Mouse (Mus musculus) c-Kit-positive CD71-positive TER-119-negative erythroid progenitor cells, embryonic 14.5 days (primary cell): Measurements from ENCODE around the gene Skil.

Experiments
- DNase-seq: peaks from one replicate; pipeline ENCODE4 v3.0.0-alpha.2; 2013; ENCODE audit warnings: low read depth

Gene Skil

GRCm38 (mm10) chr3:31094531-31095178, at the start of gene Skil:
TSS of gene Skil (plus strand) at chr3:31095058.
- peak; percentile 81 for DNase-seq

GRCm38 (mm10) chr3:31047263-31047662, 47.6 kb upstream of the Skil start:
- DNase-seq: no peak

- no peak for DNase-seq
These were observed 45.8 kb upstream of the Skil start for GRCm38 (mm10) chr3:31049087-31049486.

- no peak for DNase-seq
These were observed 44.5 kb upstream of the Skil start for GRCm38 (mm10) chr3:31050375-31050774.

- DNase-seq: no peak
These were observed 43.1 kb upstream of the Skil start for GRCm38 (mm10) chr3:31051730-31052129.

GRCm38 (mm10) chr3:31053191-31053590, 41.7 kb upstream of the Skil start:
- DNase-seq: no peak

GRCm38 (mm10) chr3:31054888-31055287, 40.0 kb upstream of the Skil start:
- no peak for DNase-seq

GRCm38 (mm10) chr3:31056047-31056650, 38.7 kb upstream of the Skil start:
- DNase-seq: no peak

GRCm38 (mm10) chr3:31056651-31057627, 37.9 kb upstream of the Skil start:
- DNase-seq: peak; percentile 79

GRCm38 (mm10) chr3:31060745-31061102, 34.1 kb upstream of the Skil start:
- DNase-seq: no peak

GRCm38 (mm10) chr3:31061103-31061785, 33.6 kb upstream of the Skil start:
- no peak for DNase-seq

GRCm38 (mm10) chr3:31061786-31062120, 33.1 kb upstream of the Skil start:
- no peak for DNase-seq

- DNase-seq: no peak
These were observed 32.5 kb upstream of the Skil start for GRCm38 (mm10) chr3:31062325-31062724.

GRCm38 (mm10) chr3:31068482-31068881, 26.4 kb upstream of the Skil start:
- no peak for DNase-seq

GRCm38 (mm10) chr3:31071804-31072203, 23.1 kb upstream of the Skil start:
- DNase-seq: no peak

- no peak for DNase-seq
These were observed 19.1 kb upstream of the Skil start for GRCm38 (mm10) chr3:31075808-31076207.

- DNase-seq: no peak
These were observed 17.7 kb upstream of the Skil start for GRCm38 (mm10) chr3:31077068-31077703.

GRCm38 (mm10) chr3:31079450-31079849, 15.4 kb upstream of the Skil start:
- DNase-seq: no peak

- DNase-seq: no peak
These were observed 13.9 kb upstream of the Skil start for GRCm38 (mm10) chr3:31080791-31081502.

- DNase-seq: no peak
These were observed 11.9 kb upstream of the Skil start for GRCm38 (mm10) chr3:31082838-31083506.
